Mouse (Mus musculus) midbrain, embryonic 12.5 days (tissue): Measurements from ENCODE around the gene Fbxo41. TPM values are rescaled to one million over a fixed set of nuclear protein-coding genes. Genes with fewer than 3 reads are reported as not detected.
"Not testable (repeated sequence)": the region's sequence is repeated elsewhere in the genome, so short reads cannot be mapped to it uniquely, and the experiment has no call there.

ENCODE experiments used
- ATAC-seq: fragments of 200-750 bp; cut with Nextera tagmentation; 2 replicates; pipeline ENCODE4 v1.8.0; 2017; ENCODE audit warnings: low read depth, moderate TSS enrichment, moderate library complexity; ENCODE audit not compliant: low FRiP score
- H3K27ac ChIP-seq: fragments of 300-500 bp; sonication (generic); replicated peaks from 2 replicates; pipeline ENCODE4 v1.5.1; 2016; ENCODE audit warnings: mild to moderate bottlenecking
- H3K27me3 ChIP-seq: fragments of 300-500 bp; sonication (generic); 2 replicates; pipeline ENCODE4 v1.6.1; 2016; ENCODE audit warnings: mild to moderate bottlenecking
- H3K36me3 ChIP-seq: fragments of 300-500 bp; sonication (generic); 2 replicates; pipeline ENCODE4 v1.6.1; 2016
- H3K4me1 ChIP-seq: fragments of 300-500 bp; sonication (generic); 2 replicates; pipeline ENCODE4 v1.6.1; 2016
- H3K4me2 ChIP-seq: fragments of 300-500 bp; sonication (generic); replicated peaks from 2 replicates; pipeline ENCODE4 v1.6.1; 2016; ENCODE audit warnings: mild to moderate bottlenecking, moderate library complexity
- H3K4me3 ChIP-seq: fragments of 300-500 bp; sonication (generic); 2 replicates; pipeline ENCODE4 v1.5.1; 2016; ENCODE audit warnings: mild to moderate bottlenecking
- H3K9ac ChIP-seq: fragments of 300-500 bp; sonication (generic); replicated peaks from 2 replicates; pipeline ENCODE4 v1.6.1; 2016; ENCODE audit warnings: mild to moderate bottlenecking, moderate library complexity
- H3K9me3 ChIP-seq: fragments of 300-500 bp; sonication (generic); 2 replicates; pipeline ENCODE4 v1.6.1; 2016; ENCODE audit warnings: mild to moderate bottlenecking
- WGBS: fragments of 180-500 bp; shearing (Covaris S2); methylation state at CpG from one replicate; pipeline ENCODE4 v1.1.7; 2016; 5-methylcytosine and 5-hydroxymethylcytosine counted together
- polyA plus RNA-seq: library from polyadenylated mRNA; unstranded; fragments of >200 nt; fragmentation: Nextera tagmentation; extraction: Ambion mirVana; gene quantifications from 2 replicates; pipeline ENCODE4 v1.2.1, GENCODE M21; 2016

Gene Fbxo41
- polyA plus RNA-seq, 1 experiment from 2014 or later: 2.4 TPM

GRCm38 (mm10) chr6:85459621-85460020 lies 43.2 kb downstream of the Fbxo41 start:
- Histone ChIP-seq H3K4me1 (peaks cover 15% of the 10 kb centered on the region), H3K9ac (no peak overlapping the region), H3K36me3 (peaks cover 56% of the 10 kb centered on the region), H3K4me2 (no peak overlapping the region), H3K9me3 (no peaks in the 10 kb centered on the region), H3K27me3 (no peaks in the 10 kb centered on the region), H3K4me3 (no peak overlapping the region), H3K27ac (no peak overlapping the region)
- no peak for ATAC-seq
- WGBS: 91% methylated on average over 2 of the region's 2 CpGs

GRCm38 (mm10) chr6:85452816-85453215 lies 50.0 kb downstream of the Fbxo41 start:
- peak overlapping the region; percentile 95 for H3K4me2 ChIP-seq
- no peaks in the 10 kb centered on the region for H3K36me3 ChIP-seq
- no peaks in the 10 kb centered on the region for H3K9me3 ChIP-seq
- H3K27me3 ChIP-seq: no peaks in the 10 kb centered on the region
- 15% methylated on average over 7 of the region's 7 CpGs for WGBS
- H3K4me1 ChIP-seq: peaks cover 42% of the 10 kb centered on the region
- H3K9ac ChIP-seq: peak overlapping the region; percentile 89
- 0 out of 2 replicates have a peak overlapping the region, but pooled peaks have one; percentile 86 for H3K27ac ChIP-seq
- no peak for ATAC-seq
- H3K4me3 ChIP-seq: peak overlapping the region; percentile 73

GRCm38 (mm10) chr6:85452411-85452665 lies 50.5 kb downstream of the Fbxo41 start:
- peaks cover 42% of the 10 kb centered on the region for H3K4me1 ChIP-seq
- ATAC-seq: no peak
- peak overlapping the region; percentile 89 for H3K9ac ChIP-seq
- H3K9me3 ChIP-seq: no peaks in the 10 kb centered on the region
- H3K27me3 ChIP-seq: no peaks in the 10 kb centered on the region
- peak overlapping the region; percentile 95 for H3K4me2 ChIP-seq
- WGBS: 0% methylated on average over 15 of the region's 15 CpGs
- peak overlapping the region; percentile 86 for H3K27ac ChIP-seq
- peak overlapping the region; percentile 73 for H3K4me3 ChIP-seq
- H3K36me3 ChIP-seq: no peaks in the 10 kb centered on the region

GRCm38 (mm10) chr6:85451664-85452410 lies 51.0 kb downstream of the Fbxo41 start, which contains the start of gene Pradc1:
Pradc1 (minus strand) TSS chr6:85451970.
- Histone ChIP-seq H3K4me1 (peaks cover 42% of the 10 kb centered on the region), H3K27ac (peak within 1 kb of the TSS; percentile 86), H3K9ac (peak within 1 kb of the TSS; percentile 89), H3K27me3 (no peaks in the 10 kb centered on the region), H3K36me3 (no peaks in the 10 kb centered on the region), H3K9me3 (no peaks in the 10 kb centered on the region), H3K4me2 (peak within 1 kb of the TSS; percentile 95), H3K4me3 (peak within 1 kb of the TSS; percentile 73)
- peak; percentile 89 for ATAC-seq
- WGBS: under 1% methylated on average over 52 of the region's 54 CpGs

- peak within 1 kb of the TSS; percentile 89 for H3K9ac ChIP-seq
- WGBS: 3% methylated on average over 94 of the region's 96 CpGs
- no peaks in the 10 kb centered on the region for H3K9me3 ChIP-seq
- ATAC-seq: peak; percentile 93
- H3K4me2 ChIP-seq: peak within 1 kb of the TSS; percentile 95
- peak within 1 kb of the TSS; percentile 73 for H3K4me3 ChIP-seq
- peak within 1 kb of the TSS; percentile 86 for H3K27ac ChIP-seq
- H3K27me3 ChIP-seq: no peaks in the 10 kb centered on the region
- H3K4me1 ChIP-seq: peaks cover 34% of the 10 kb centered on the region
- peaks cover 8% of the 10 kb centered on the region for H3K36me3 ChIP-seq
Observed at GRCm38 (mm10) chr6:85450697-85451663, 51.8 kb downstream of the Fbxo41 start, which contains the start of gene Cct7. Cct7 (plus strand) TSS chr6:85451514.

GRCm38 (mm10) chr6:85450140-85450539 lies 52.7 kb downstream of the Fbxo41 start:
- peak overlapping the region; percentile 73 for H3K4me3 ChIP-seq
- H3K36me3 ChIP-seq: peaks cover 16% of the 10 kb centered on the region
- WGBS: 79% methylated on average over 1 of the region's 1 CpGs
- peaks cover 29% of the 10 kb centered on the region for H3K4me1 ChIP-seq
- not testable (repeated sequence) for H3K27ac ChIP-seq, ATAC-seq, H3K27me3 ChIP-seq, H3K9me3 ChIP-seq
- H3K9ac ChIP-seq: 0 out of 2 replicates have a peak overlapping the region, but pooled peaks have one; percentile 72
- H3K4me2 ChIP-seq: peak overlapping the region; percentile 95

- Histone ChIP-seq H3K9ac (no peak overlapping the region), H3K36me3 (peaks cover 30% of the 10 kb centered on the region), H3K4me3 (no peak overlapping the region), H3K4me2 (no peak overlapping the region), H3K9me3 (no peaks in the 10 kb centered on the region), H3K27ac (no peak overlapping the region), H3K4me1 (peaks cover 6% of the 10 kb centered on the region; the same call in 1 of the 2 replicates), H3K27me3 (no peaks in the 10 kb centered on the region)
- ATAC-seq: no peak
- 89% methylated on average over 6 of the region's 6 CpGs for WGBS
Observed at GRCm38 (mm10) chr6:85447351-85447750, 55.4 kb downstream of the Fbxo41 start.

GRCm38 (mm10) chr6:85445286-85445685 lies 57.5 kb downstream of the Fbxo41 start:
- no peak overlapping the region for H3K27ac ChIP-seq
- H3K4me1 ChIP-seq: 0 out of 2 replicates have a peak, but pooled peaks cover 1% of the 10 kb centered on the region
- no peaks in the 10 kb centered on the region for H3K9me3 ChIP-seq
- H3K4me3 ChIP-seq: no peak overlapping the region
- WGBS: 78% methylated on average over 5 of the region's 5 CpGs
- no peak overlapping the region for H3K9ac ChIP-seq
- peaks cover 50% of the 10 kb centered on the region for H3K36me3 ChIP-seq
- H3K27me3 ChIP-seq: no peaks in the 10 kb centered on the region
- ATAC-seq: no peak
- H3K4me2 ChIP-seq: no peak overlapping the region

GRCm38 (mm10) chr6:85444266-85444965 lies 58.4 kb downstream of the Fbxo41 start:
- no peak overlapping the region for H3K9ac ChIP-seq
- H3K36me3 ChIP-seq: peaks cover 59% of the 10 kb centered on the region
- no peaks in the 10 kb centered on the region for H3K27me3 ChIP-seq
- no peak overlapping the region for H3K27ac ChIP-seq
- WGBS: 94% methylated on average over 8 of the region's 8 CpGs
- no peaks in the 10 kb centered on the region for H3K9me3 ChIP-seq
- ATAC-seq: no peak
- H3K4me1 ChIP-seq: no peaks in the 10 kb centered on the region
- no peak overlapping the region for H3K4me3 ChIP-seq
- no peak overlapping the region for H3K4me2 ChIP-seq

GRCm38 (mm10) chr6:85443488-85444233 lies 59.1 kb downstream of the Fbxo41 start:
- H3K9me3 ChIP-seq: no peaks in the 10 kb centered on the region
- no peak overlapping the region for H3K9ac ChIP-seq
- H3K4me1 ChIP-seq: no peaks in the 10 kb centered on the region
- H3K27me3 ChIP-seq: no peaks in the 10 kb centered on the region
- no peak for ATAC-seq
- 88% methylated on average over 3 of the region's 3 CpGs for WGBS
- H3K27ac ChIP-seq: no peak overlapping the region
- H3K36me3 ChIP-seq: peaks cover 66% of the 10 kb centered on the region
- H3K4me2 ChIP-seq: no peak overlapping the region
- no peak overlapping the region for H3K4me3 ChIP-seq

GRCm38 (mm10) chr6:85441142-85441541 lies 61.7 kb downstream of the Fbxo41 start:
- no peak for ATAC-seq
- H3K27me3 ChIP-seq: no peaks in the 10 kb centered on the region
- WGBS: 93% methylated on average over 4 of the region's 4 CpGs
- H3K9me3 ChIP-seq: no peaks in the 10 kb centered on the region
- no peak overlapping the region for H3K4me2 ChIP-seq
- no peak overlapping the region for H3K27ac ChIP-seq
- no peaks in the 10 kb centered on the region for H3K4me1 ChIP-seq
- H3K9ac ChIP-seq: no peak overlapping the region
- no peak overlapping the region for H3K4me3 ChIP-seq
- H3K36me3 ChIP-seq: peaks cover 68% of the 10 kb centered on the region
